Comparison of ENCODE assay signal across 18 mouse cellular contexts in genomic region chr8:34483212-34483611, GRCm38 (mm10).
"Had no signal": no experiment of that assay in that cellular context is flagged by ENCODE, and none has a peak within 500 bp of the region (broad histone marks: within the 10 kb centered on the region; RNA-seq: fewer than 3 reads in every experiment).

No protein-coding gene starts in this region.

- ATAC-seq: midbrain, embryonic 16.5 days had no signal

- H3K36me3 ChIP-seq: midbrain, embryonic 10.5 days; midbrain, embryonic 12.5 days; neural tube, embryonic 13.5 days; neural tube, embryonic 15.5 days had no signal

- H3K4me2 ChIP-seq: lung, embryonic 14.5 days; midbrain, embryonic 12.5 days; neural tube, embryonic 13.5 days; neural tube, embryonic 15.5 days had no signal

- H3K9me3 ChIP-seq: midbrain, embryonic 10.5 days; midbrain, embryonic 12.5 days; neural tube, embryonic 13.5 days; neural tube, embryonic 15.5 days had no signal

- H3K9ac ChIP-seq: lung, embryonic 14.5 days; midbrain, embryonic 12.5 days; neural tube, embryonic 13.5 days; neural tube, embryonic 15.5 days had no signal

- DNase-seq: lung, embryonic 14.5 days; lung, postnatal 10 days; lung, postnatal 4 days; midbrain, embryonic 14.5 days; retina, postnatal 1 day; right cerebral cortex, adult 18-20 months; right cerebral cortex, postnatal 25 days; right cerebral cortex, postnatal 4 days; spleen, adult 18-20 months; thymus, adult 18-20 months; thymus, postnatal 14 days; thymus, postnatal 36 days had no signal

- H3K4me3 ChIP-seq: midbrain, embryonic 10.5 days; midbrain, embryonic 12.5 days; myocyte; neural tube, embryonic 13.5 days; neural tube, embryonic 15.5 days had no signal

- H3K27ac ChIP-seq: midbrain, embryonic 10.5 days; midbrain, embryonic 12.5 days; neural tube, embryonic 13.5 days; neural tube, embryonic 15.5 days had no signal

- H3K27me3 ChIP-seq: neural tube, embryonic 13.5 days; neural tube, embryonic 15.5 days had no signal
